Mouse (Mus musculus): ENCODE results near the gene Cnpy3. TPM values are rescaled to one million over a fixed set of nuclear protein-coding genes. Genes with fewer than 3 reads are reported as not detected.

Cnpy3 gene
- 57.5 TPM for total RNA-seq (2023)

DNA sequence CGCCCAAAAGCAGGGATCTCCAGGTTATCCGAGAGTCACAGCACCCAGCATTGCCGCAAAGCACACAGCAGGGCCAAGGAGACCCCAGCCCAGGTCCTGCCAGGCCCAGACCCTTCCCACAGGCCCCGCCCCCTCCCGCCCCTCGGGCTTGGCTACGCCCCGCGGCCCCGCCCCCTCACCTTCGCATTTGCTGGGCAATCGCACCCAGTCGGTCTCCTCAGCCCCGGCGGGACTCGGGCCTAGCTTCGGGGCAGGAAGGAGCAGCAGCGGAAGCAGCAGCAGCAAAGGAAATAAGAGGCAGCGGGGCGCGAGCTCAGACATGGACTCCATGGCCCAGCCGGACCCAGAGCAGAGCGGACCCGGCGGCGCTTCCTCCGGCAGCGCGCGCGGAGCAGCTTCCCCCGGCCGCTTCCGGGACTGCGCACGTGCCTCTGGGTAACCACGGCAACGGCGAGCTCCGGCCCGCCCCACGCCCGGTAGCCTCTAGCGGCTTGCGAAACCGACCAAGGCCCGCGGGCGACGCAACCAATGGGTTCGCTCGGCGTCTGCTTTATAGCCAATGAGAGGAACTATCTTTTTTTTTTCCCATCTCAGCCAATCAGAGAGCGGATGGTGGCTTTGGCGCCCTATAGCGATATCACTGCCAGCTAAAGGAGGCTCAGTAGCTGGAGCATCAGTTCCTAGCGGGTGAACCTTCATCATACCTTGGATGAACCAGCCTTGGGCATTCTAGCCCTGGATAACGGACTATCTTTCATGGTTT is at the start of gene Cnpy3:
TSS of gene Cnpy3 (minus strand) at position 421 of the 763 bp plus-strand sequence.

DNA sequence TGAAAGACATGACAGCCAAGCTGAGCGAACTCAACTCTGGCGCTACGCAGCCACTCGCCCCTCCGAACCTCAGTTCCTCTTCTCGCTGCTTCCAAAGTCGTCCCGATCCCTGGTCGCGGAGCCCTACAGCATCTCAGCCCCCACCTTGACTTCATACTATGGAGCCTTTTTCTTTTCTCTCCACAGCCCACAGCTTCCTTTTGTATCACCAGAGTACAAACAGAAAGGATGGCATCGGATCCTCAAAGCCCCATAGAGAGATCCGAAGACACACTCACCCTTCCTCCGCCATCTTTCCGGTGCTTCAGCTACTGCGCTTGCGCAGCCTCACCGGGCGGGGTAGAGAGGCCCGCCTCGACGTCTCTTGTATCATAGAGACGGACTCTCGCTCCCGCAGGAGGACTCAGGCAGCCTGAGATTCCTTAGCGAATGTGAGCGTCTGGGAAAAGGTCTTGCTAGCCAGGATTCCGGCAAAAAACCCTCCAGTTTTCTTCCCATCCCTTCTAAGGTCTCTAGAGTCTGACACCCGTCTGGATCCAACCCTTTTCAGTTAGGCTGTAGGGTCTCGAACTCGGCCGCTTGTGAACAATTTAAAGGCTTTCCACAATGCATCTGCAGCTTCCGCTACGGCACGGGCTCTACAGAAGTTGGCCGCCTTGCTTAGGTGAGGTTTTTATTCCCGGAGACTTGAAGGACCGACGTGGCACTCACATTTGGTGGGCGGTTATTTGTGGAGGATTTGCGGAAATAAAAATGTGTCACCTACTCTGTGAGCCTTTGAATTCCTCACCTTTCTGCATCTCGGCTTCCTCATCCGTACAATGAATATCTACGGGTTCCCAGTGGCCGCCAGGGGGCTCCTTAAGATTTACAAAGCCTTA is 30.6 kb upstream of the Cnpy3 start, which contains the start of gene Rpl7l1:
TSS of gene Rpl7l1 (minus strand) at position 332 of the 881 bp plus-strand sequence.

DNA sequence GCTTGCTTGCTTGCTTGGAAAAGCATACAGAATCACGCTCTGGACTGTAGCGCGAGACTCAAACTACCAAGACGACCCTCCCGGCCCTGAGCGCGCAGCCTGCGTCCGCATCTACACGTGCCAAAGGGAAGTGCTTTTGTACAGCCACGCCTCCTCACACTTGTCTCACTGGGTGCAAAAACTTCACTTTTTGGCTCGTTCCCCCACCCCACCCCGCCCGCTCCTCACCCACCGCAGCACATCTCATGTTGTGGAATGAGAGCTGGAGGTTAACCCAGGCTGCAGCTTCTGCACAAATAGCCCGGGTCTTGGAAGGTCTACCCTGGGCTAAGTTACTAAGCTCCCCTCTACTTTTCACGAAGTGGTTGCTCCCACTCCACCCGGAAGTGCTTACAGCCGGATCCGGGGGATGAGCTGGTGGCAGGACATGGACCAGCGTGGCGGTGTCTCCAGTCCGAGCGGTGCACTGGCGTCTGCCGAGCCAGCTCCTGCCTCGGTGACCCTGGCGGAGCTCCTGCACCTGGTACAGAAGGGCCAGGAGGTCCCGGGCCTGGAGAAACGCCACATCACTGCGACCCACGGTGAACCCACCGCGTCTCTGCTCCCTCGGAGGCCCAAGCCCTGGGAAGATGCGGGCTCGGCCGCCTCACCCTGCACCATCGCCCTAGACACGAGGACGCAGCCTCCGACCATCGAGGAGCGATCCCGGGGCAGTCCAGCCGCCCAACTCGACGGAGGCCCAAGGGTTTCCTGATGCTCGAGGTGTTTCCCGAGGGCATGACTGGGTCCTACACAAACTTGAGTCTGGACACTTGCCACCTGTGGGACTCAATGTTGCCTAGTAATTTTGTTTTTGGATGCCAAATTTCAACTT is 20.6 kb upstream of the Cnpy3 start, which contains the start of gene 2310039H08Rik:
TSS of gene 2310039H08Rik (plus strand) at position 232 of the 874 bp plus-strand sequence.

DNA sequence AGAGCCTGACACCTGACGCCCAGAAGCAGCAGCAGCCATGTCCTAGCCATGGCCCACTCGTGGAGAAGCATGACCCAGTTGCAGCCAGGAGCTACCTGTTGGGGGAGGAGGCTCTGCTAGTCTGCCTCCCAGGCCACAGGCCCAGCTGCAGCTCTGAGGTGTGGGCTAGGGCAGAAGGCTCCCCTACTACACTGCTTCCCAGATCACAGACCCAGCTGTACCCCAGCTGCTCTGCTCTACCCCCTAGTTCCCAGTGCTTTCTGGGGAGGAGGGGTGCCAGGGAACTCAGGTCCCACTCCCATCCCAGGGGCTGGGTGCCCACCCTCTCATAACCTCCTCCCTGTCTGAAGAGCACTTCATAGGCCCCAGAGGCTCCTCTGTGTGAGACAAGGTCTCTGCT is 11.5 kb upstream of the Cnpy3 start, which contains the start of gene Ptcra:
TSS of gene Ptcra (minus strand) at position 169 of the 400 bp plus-strand sequence.

DNA sequence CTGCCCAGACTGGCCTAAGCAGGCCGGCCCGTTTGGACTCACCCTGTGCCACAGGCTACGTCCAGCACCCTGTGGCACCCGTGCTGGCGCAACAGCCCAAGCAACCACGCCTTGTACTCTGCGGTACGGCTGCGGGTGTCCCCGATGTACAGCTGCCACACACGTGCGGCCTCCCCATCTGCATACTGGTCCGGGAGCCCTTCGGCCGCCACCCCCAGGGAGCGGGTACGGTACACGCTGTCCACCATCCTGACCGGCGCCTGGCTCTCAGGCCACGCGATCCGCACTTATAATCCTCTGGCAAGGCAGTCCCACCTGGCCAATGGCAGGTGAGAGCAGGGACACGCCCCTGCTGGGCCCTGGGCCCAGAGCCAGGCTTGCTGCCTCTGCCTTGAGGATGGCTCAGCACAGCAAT is 23.1 kb downstream of the Cnpy3 start, which contains the start of gene Gnmt:
TSS of gene Gnmt (minus strand) at position 265 of the 415 bp plus-strand sequence.

DNA sequence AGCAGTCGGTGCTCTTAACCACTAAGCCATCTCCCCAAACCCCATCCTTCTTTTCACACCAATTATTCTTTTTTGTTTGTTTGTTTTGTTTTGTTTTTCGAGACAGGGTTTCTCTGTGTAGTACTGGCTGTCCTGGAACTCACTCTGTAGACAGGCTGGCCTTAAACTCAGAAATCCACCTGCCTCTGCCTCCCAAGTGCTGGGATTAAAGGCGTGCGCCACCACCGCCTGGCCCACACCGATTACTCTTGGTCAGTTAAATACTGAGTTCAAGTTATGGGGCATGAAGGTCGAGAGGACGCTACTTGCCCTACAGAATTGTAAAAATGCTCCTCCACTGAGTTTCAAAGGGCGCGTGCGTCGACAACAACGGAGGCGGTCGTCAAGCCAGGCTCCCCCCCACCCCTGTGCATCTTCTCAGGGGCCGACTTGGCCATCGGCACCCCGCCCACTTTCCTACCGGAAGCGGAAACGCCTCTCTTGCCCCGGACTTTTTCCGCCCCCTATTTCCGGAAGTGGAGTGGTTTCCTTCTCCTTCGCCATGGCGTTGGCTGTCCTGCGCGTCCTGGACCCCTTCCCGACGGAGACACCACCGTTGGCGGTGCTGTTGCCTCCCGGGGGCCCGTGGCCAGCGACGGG is 40.9 kb downstream of the Cnpy3 start, which contains the start of gene Pex6:
TSS of gene Pex6 (plus strand) at position 505 of the 639 bp plus-strand sequence.

DNA sequence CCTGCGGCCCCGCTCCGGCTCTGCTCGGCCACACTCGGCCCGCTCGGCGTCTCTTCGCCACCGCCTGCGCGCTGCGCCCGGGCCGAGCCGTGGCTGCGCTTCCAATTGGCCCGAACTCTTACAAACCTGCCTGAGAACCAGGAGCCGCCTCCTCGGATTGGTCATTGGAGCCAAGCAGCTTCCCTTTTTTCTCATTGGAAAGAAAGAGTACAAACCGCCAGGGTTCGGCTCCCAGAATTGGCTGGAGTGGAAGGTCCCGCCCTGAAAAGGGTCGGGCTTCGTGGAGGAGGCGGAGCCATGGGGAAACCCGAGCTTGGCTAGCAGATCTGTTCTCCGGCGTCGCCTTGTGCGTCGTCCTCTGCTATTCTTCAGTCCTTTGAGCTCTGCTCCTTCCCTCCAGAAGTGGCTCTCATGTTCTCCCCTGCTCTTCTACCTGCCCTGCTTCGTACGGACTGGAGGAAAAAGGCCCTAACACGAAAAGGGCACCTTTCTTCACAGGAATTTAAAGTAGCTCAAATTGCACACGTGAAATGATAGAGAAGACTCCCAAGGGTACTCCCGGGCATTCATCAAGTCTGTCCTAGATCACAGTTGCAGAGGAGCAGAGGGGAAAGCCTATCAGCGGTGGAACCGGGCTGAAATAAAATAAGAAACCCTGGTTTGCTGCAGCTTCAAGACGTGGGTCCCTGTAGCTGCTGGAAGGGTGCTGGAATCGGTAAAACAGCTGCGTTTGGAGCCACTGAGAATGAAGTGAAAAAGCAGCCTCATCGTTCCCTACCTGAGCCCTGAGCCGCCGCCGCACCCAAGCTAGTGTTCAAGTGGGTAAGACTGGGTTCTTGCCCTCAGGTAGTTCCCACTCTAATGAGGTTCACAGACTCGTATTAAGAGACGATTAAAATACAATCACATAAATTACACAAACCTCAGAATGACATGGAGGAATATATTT is 46.9 kb downstream of the Cnpy3 start, which contains the start of gene Ppp2r5d:
TSS of gene Ppp2r5d (minus strand) at position 225 of the 949 bp plus-strand sequence.

Other genes starting within 250 kb of the Cnpy3 start
- gene Cul9, start 205.8 kb downstream of the Cnpy3 start, total RNA-seq (2023), result 13.4 TPM
- gene Srf, start 196.0 kb downstream of the Cnpy3 start, total RNA-seq (2023), result 62.6 TPM
- not detected for gene Ptk7, start 122.7 kb downstream of the Cnpy3 start, total RNA-seq (2023)
- gene Klc4, start 106.2 kb downstream of the Cnpy3 start, total RNA-seq (2023), result 16.8 TPM
- 29.7 TPM for gene Mrpl2, start 106.0 kb downstream of the Cnpy3 start, total RNA-seq (2023)
- gene Cul7, start 101.9 kb downstream of the Cnpy3 start, total RNA-seq (2023), result 5.2 TPM
- 28.7 TPM for gene Rrp36, start 77.9 kb downstream of the Cnpy3 start, total RNA-seq (2023)
- gene Mea1, start 73.4 kb downstream of the Cnpy3 start, total RNA-seq (2023), result 45.7 TPM
- 40.5 TPM for gene Klhdc3, start 71.3 kb downstream of the Cnpy3 start, total RNA-seq (2023)
- 39.6 TPM for gene Ppp2r5d, start 47.1 kb downstream of the Cnpy3 start, total RNA-seq (2023)
- gene Pex6, start 40.8 kb downstream of the Cnpy3 start, total RNA-seq (2023), result 29.7 TPM
- 0.94 TPM for gene Gnmt, start 23.0 kb downstream of the Cnpy3 start, total RNA-seq (2023)
- gene Ptcra, start 11.5 kb upstream of the Cnpy3 start, total RNA-seq (2023), result not detected
- gene 2310039H08Rik, start 20.4 kb upstream of the Cnpy3 start, total RNA-seq (2023), result 18.1 TPM
- 60.5 TPM for gene Rpl7l1, start 30.5 kb upstream of the Cnpy3 start, total RNA-seq (2023)
- 55.5 TPM for gene Bicral, start 106.3 kb upstream of the Cnpy3 start, total RNA-seq (2023)
- 12.5 TPM for gene Tbcc, start 138.5 kb upstream of the Cnpy3 start, total RNA-seq (2023)
- gene Prph2, start 158.2 kb upstream of the Cnpy3 start, total RNA-seq (2023), result not detected